Mouse (Mus musculus) small intestine, adult 2 months (tissue): ENCODE results near the gene Rtn2. TPM values are rescaled to one million over a fixed set of nuclear protein-coding genes. Genes with fewer than 3 reads are reported as not detected.

ENCODE experiments used
- H3K27ac ChIP-seq: fragments of 200-500 bp; 2 replicates; pipeline ENCODE4 v1.5.1; 2012; ENCODE audit warnings: low read depth, low read length, control low read depth, inconsistent platforms; ENCODE audit not compliant: insufficient read depth
- H3K27me3 ChIP-seq: fragments of 200-500 bp; 2 replicates; pipeline ENCODE4 v1.6.1; 2012; ENCODE audit warnings: mild to moderate bottlenecking, moderate library complexity, low read length, inconsistent platforms; ENCODE audit not compliant: control insufficient read depth, insufficient read depth
- H3K36me3 ChIP-seq: fragments of 200-500 bp; 2 replicates; pipeline ENCODE4 v1.6.1; 2012; ENCODE audit warnings: mild to moderate bottlenecking, low read length, control low read depth, inconsistent platforms; ENCODE audit not compliant: control insufficient read depth, insufficient read depth
- H3K4me1 ChIP-seq: fragments of 200-500 bp; 2 replicates; pipeline ENCODE4 v1.6.1; 2012; ENCODE audit warnings: low read length, inconsistent platforms, mixed read lengths; ENCODE audit not compliant: control insufficient read depth, insufficient read depth, insufficient read length
- H3K4me3 ChIP-seq: fragments of 200-500 bp; 2 replicates; pipeline ENCODE4 v1.5.1; 2012; ENCODE audit warnings: low read depth, mild to moderate bottlenecking, control low read depth, inconsistent platforms, low read length, moderate library complexity
- CTCF ChIP-seq: fragments of 200-500 bp; IDR thresholded peaks from 2 replicates; pipeline ENCODE4 v1.5.1; 2012; ENCODE audit warnings: low read depth, mild to moderate bottlenecking, control low read depth, inconsistent platforms, low read length, moderate library complexity, mixed read lengths; ENCODE audit not compliant: insufficient replicate concordance, insufficient read length; ENCODE audit errors: extremely low read depth
- POLR2A ChIP-seq: fragments of 200-500 bp; IDR thresholded peaks from 2 replicates; pipeline ENCODE4 v1.6.1; 2012; ENCODE audit warnings: low read depth, mild to moderate bottlenecking, control low read depth, inconsistent platforms, low read length, moderate library complexity
- WGBS: fragments of 180-500 bp; shearing (Covaris S2); methylation state at CpG from one replicate; pipeline ENCODE4 v1.1.7; 2018; 5-methylcytosine and 5-hydroxymethylcytosine counted together
- polyA plus RNA-seq: library from polyadenylated mRNA; depleted of rRNA; stranded (reverse); fragments of >200 nt; gene quantifications from 2 replicates; pipeline ENCODE4 v1.2.3, GENCODE M21; 2012

Gene Rtn2
- polyA plus RNA-seq, 1 experiment, result 11.7 TPM

DNA sequence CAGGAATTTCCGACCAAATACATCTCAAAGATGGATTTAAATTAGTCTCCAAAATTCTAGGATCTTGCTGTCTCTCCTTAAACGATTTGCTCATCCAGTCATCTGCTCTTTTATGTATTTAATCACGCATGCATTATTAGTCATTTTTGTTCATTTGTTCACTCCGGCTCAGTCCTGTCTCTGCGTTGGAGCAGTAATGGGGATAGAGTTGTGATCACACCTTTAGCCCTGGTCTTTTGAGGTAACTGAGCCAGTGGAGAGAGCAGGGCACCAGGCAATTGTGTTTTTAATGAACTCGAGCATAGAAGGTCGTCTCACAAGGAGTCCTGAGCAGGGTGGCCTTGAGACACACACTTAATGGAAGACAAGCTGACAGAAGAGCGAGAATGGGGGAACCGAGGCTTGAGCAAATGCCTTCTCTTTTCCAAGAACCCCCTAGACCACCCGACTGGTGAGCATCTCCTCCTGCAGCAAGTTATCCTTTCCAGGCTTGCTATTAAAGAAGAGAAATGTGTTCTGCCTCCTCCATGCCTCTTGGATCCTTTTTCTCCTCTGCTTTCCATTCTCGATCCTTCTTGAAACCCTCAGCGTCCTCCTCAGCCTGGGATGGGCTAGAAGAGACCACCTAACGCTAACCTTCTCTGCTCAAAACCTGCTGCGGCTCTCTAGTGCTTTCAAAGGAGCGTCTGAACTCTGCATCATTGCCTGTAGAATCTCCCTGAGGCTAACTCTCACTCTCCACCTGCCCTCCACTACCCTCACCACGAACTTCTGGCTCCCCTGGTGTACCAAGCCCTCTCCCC lies 19.2 kb downstream of the Rtn2 start:
- no peak overlapping the region for H3K27ac ChIP-seq
- H3K4me3 ChIP-seq, result no peak overlapping the region
- TF ChIP-seq CTCF, result no peak
- H3K4me1 ChIP-seq, result peaks cover 1% of the 10 kb centered on the region; the same call in 1 of the 2 replicates
- H3K36me3 ChIP-seq, result no peaks in the 10 kb centered on the region
- peaks cover 8% of the 10 kb centered on the region for H3K27me3 ChIP-seq
- WGBS, result 11% methylated on average over 16 of the region's 16 CpGs

DNA sequence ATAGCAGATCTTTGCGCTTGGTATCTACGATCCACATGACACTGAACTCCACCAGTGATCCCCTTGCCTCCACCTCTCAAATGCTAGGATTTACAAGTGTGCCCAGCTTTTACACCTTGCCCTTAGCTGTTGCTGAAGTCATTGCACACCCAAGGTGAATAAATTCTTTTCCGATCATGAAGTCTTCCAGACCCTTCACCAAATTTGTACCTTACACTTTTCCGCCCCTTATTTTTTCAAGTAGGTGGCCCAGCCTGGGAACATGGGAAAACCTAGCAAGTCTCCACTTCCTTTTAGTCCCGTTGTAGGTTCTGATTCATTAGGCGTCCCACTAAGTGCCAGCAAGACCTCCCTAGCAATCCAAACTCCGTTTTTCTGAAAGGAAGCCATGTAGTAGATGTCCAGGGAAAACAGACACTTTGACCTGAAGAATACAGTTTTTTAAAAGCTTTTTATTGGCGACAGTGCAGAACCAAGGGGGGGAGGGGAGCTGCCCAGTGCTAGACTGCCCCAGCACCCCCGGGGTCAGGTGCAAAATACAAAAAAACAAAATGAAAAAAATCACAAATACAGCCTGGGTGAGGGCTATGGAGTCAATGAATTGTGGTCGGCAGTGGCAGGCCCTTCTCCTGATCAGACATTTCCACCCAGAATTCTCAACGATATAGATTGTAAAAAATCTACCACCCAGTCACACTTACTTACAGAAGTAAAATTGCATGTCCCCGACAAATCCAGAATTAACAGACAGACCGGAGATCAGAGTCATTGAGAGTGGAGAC lies 20.0 kb downstream of the Rtn2 start:
- Histone ChIP-seq H3K4me3 (no peak overlapping the region), H3K36me3 (no peaks in the 10 kb centered on the region), H3K27ac (no peak overlapping the region), H3K27me3 (peaks cover 8% of the 10 kb centered on the region), H3K4me1 (peaks cover 1% of the 10 kb centered on the region; the same call in 1 of the 2 replicates)
- no peak for TF ChIP-seq POLR2A
- TF ChIP-seq CTCF, result no peak
- WGBS, result 61% methylated on average over 13 of the region's 13 CpGs

DNA sequence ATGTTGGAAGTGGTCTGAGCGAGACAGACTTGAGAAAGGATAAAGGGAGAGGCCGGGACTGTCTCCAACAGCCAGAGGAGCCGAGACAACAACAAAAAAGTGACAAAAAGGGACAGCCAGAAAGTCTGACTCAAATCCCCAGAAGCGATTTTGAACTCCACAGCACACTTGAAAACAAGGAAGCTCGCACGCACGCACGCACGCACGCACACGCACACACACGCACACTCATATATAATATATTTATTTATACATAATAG lies 20.6 kb downstream of the Rtn2 start:
- Histone ChIP-seq H3K36me3 (no peaks in the 10 kb centered on the region), H3K27ac (no peak overlapping the region), H3K4me3 (no peak overlapping the region), H3K27me3 (peaks cover 8% of the 10 kb centered on the region), H3K4me1 (peaks cover 1% of the 10 kb centered on the region; the same call in 1 of the 2 replicates)
- 90% methylated on average over 12 of the region's 12 CpGs for WGBS
- TF ChIP-seq CTCF (no peak), POLR2A (no peak)

DNA sequence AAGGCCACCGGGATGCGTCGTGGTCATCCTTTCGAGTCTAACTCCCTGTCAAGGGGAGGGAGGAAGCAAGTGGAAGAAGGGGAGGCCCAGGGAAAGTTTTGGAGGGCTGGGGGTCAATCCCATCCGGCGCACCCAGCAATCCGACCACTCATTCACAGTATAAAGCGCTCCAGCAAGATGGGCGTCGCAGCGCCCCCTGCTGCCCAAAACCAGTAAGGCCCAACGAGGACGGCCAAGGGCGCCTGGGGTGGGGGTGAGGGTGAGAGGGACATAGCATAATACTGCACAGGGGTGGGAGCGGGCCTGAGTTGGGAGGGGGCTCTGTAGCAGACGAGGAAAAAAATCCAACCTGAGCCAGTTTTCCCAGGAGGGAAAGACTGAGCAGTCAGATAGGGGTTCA lies 21.3 kb downstream of the Rtn2 start:
- TF ChIP-seq POLR2A (no peak), CTCF (peak; percentile 87)
- Histone ChIP-seq H3K27ac (no peak overlapping the region), H3K36me3 (no peaks in the 10 kb centered on the region), H3K4me1 (peaks cover 1% of the 10 kb centered on the region; the same call in 1 of the 2 replicates), H3K27me3 (peaks cover 8% of the 10 kb centered on the region), H3K4me3 (peak overlapping the region; percentile 14; the same call in 1 of the 2 replicates)
- WGBS, result 4% methylated on average over 16 of the region's 16 CpGs

DNA sequence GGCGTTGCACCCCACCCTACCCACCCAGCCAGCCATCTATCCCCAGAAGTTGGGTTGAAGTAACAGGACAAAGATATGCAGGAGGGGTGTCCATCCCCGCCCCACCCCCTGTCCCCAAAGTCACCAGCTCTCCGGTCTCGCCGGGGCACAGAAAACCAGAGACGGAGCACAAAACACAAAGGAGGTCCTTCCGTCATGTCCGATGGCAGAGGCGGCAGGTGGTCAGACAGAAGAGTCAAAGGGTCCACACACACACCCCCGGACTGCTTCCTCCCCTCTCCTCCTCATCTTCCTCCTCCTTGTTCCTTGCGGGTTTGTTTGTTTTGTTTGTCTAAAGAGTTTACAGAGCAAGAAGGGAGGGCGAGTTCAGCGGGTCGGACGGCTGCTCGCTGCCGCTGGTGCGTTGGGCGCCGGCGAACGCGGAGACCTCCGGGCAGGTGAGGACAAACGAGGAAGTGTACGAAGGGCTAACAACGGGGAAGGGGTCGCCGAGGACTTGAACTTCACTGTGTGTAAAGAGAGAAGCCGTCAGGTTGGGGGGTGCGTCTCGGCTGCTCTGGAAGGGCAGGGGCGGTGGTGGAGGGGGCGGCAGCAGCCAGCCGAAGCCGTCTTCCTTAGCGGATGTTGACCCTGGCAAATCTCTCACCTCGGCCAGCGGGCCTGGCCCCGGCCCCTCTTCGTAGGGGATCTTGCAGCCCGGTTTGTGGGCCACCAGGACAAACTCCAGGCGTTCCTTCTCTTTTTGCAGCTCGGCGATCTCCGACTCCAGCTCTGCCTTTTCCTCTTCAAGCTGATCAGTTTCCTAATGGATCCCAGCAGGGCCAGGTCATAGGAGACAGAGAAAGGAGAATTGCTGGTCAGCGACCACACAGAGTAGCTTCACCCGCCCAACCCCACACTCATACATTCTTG lies 22.3 kb downstream of the Rtn2 start:
- no peak overlapping the region for H3K27ac ChIP-seq
- TF ChIP-seq POLR2A, result no peak
- TF ChIP-seq CTCF, result no peak
- peak overlapping the region; percentile 51 for H3K4me3 ChIP-seq
- peaks cover 1% of the 10 kb centered on the region; the same call in 1 of the 2 replicates for H3K4me1 ChIP-seq
- no peaks in the 10 kb centered on the region for H3K36me3 ChIP-seq
- H3K27me3 ChIP-seq, result peaks cover 8% of the 10 kb centered on the region
- 7% methylated on average over 48 of the region's 48 CpGs for WGBS

DNA sequence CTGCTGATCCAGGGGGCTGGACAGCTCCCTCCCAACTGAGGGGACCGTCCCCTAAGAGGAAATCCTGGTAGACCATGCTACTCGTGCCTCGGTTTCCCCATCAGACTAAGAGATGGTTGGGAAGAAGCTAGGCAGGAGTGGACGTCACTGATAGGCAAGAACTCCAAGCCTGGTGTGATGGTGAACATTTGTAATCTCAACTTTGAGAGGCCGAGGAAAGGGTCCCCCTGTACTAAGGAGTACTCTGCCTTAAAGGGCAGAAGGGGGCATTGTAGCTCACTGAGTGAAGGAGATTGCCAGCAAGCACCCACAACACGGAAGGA lies 22.9 kb downstream of the Rtn2 start:
- no peak overlapping the region for H3K4me3 ChIP-seq
- TF ChIP-seq CTCF, result no peak
- TF ChIP-seq POLR2A, result no peak
- H3K36me3 ChIP-seq, result no peaks in the 10 kb centered on the region
- H3K27ac ChIP-seq, result no peak overlapping the region
- peaks cover 1% of the 10 kb centered on the region; the same call in 1 of the 2 replicates for H3K4me1 ChIP-seq
- peaks cover 8% of the 10 kb centered on the region for H3K27me3 ChIP-seq
- WGBS, result 23% methylated on average over 6 of the region's 6 CpGs
